Mouse (Mus musculus): Measurements from ENCODE around the gene Plau. TPM values are rescaled to one million over a fixed set of nuclear protein-coding genes. Genes with fewer than 3 reads are reported as not detected.

Plau gene
- polyA plus RNA-seq, 1 experiment from 2014 or later = 0.83 TPM

GRCm38 (mm10) chr14:20811779-20812406, 24.6 kb upstream of the Plau start:
- no peak overlapping the region for H3K4me2 ChIP-seq (ENCODE audit: low read depth, low read length)
- 65% methylated on average over 7 of the region's 7 CpGs for WGBS (ENCODE audit: insufficient replicate concordance)
- no peak for TF ChIP-seq EP300 (IDR thresholded peaks at IDR 0.05; ENCODE audit: low read depth)
- no peak for TF ChIP-seq CTCF (IDR thresholded peaks at IDR 0.05; ENCODE audit: low read depth)

GRCm38 (mm10) chr14:20815448-20815847, 21.0 kb upstream of the Plau start:
- WGBS (ENCODE audit: insufficient replicate concordance) = 74% methylated on average over 3 of the region's 3 CpGs

More at GRCm38 (mm10) chr14:20811779-20812406, 24.6 kb upstream of the Plau start:
- no peaks in the 10 kb centered on the region for H3K36me3 ChIP-seq (replicated peaks; ENCODE audit: insufficient read depth, low read length)
- H3K4me3 ChIP-seq (ENCODE audit: low read depth, low read length) = no peak overlapping the region
- H3K4me1 ChIP-seq (ENCODE audit: insufficient read depth) = no peaks in the 10 kb centered on the region
- H3K27me3 ChIP-seq (ENCODE audit: insufficient read depth, low read length) = no peaks in the 10 kb centered on the region
- H3K9ac ChIP-seq (replicated peaks) = no peak overlapping the region
- no peaks in the 10 kb centered on the region for H3K9me3 ChIP-seq (ENCODE audit: low read length)
- ATAC-seq (no peak), DNase-seq (no peak)
- no peak overlapping the region for H3K27ac ChIP-seq (ENCODE audit: low read depth)

GRCm38 (mm10) chr14:20824517-20824916, 11.9 kb upstream of the Plau start:
- Histone ChIP-seq H3K9me3 (ENCODE audit: low read length) (no peaks in the 10 kb centered on the region), H3K9ac (replicated peaks) (no peak overlapping the region)
- 88% methylated on average over 1 of the region's 1 CpGs for WGBS (ENCODE audit: insufficient replicate concordance)

More at GRCm38 (mm10) chr14:20815448-20815847, 21.0 kb upstream of the Plau start:
- Histone ChIP-seq H3K36me3 (replicated peaks; ENCODE audit: insufficient read depth, low read length) (no peaks in the 10 kb centered on the region), H3K27me3 (ENCODE audit: insufficient read depth, low read length) (no peaks in the 10 kb centered on the region), H3K4me1 (ENCODE audit: insufficient read depth) (no peaks in the 10 kb centered on the region), H3K27ac (ENCODE audit: low read depth) (no peak overlapping the region), H3K4me3 (ENCODE audit: low read depth, low read length) (no peak overlapping the region), H3K4me2 (ENCODE audit: low read depth, low read length) (no peak overlapping the region), H3K9ac (replicated peaks) (no peak overlapping the region), H3K9me3 (ENCODE audit: low read length) (no peaks in the 10 kb centered on the region)
- ATAC-seq (no peak), DNase-seq (no peak)
- TF ChIP-seq EP300 (IDR thresholded peaks at IDR 0.05; ENCODE audit: low read depth) = no peak
- TF ChIP-seq CTCF (IDR thresholded peaks at IDR 0.05; ENCODE audit: low read depth) = no peak

GRCm38 (mm10) chr14:20825516-20825915, 10.9 kb upstream of the Plau start:
- TF ChIP-seq EP300 (IDR thresholded peaks at IDR 0.05; ENCODE audit: low read depth) (no peak), CTCF (IDR thresholded peaks at IDR 0.05; ENCODE audit: low read depth) (no peak)
- WGBS (ENCODE audit: insufficient replicate concordance) = 80% methylated on average over 2 of the region's 2 CpGs
- no peaks in the 10 kb centered on the region for H3K4me1 ChIP-seq (ENCODE audit: insufficient read depth)
- H3K4me2 ChIP-seq (ENCODE audit: low read depth, low read length) = no peak overlapping the region
- DNase-seq = no peak
- ATAC-seq = no peak
- no peaks in the 10 kb centered on the region for H3K36me3 ChIP-seq (replicated peaks; ENCODE audit: insufficient read depth, low read length)
- no peaks in the 10 kb centered on the region for H3K9me3 ChIP-seq (ENCODE audit: low read length)
- no peak overlapping the region for H3K9ac ChIP-seq (replicated peaks)
- no peaks in the 10 kb centered on the region for H3K27me3 ChIP-seq (ENCODE audit: insufficient read depth, low read length)
- H3K4me3 ChIP-seq (ENCODE audit: low read depth, low read length) = no peak overlapping the region
- H3K27ac ChIP-seq (ENCODE audit: low read depth) = no peak overlapping the region

More at GRCm38 (mm10) chr14:20824517-20824916, 11.9 kb upstream of the Plau start:
- Histone ChIP-seq H3K4me1 (ENCODE audit: insufficient read depth) (no peaks in the 10 kb centered on the region), H3K27ac (ENCODE audit: low read depth) (no peak overlapping the region), H3K27me3 (ENCODE audit: insufficient read depth, low read length) (no peaks in the 10 kb centered on the region), H3K36me3 (replicated peaks; ENCODE audit: insufficient read depth, low read length) (no peaks in the 10 kb centered on the region), H3K4me2 (ENCODE audit: low read depth, low read length) (no peak overlapping the region), H3K4me3 (ENCODE audit: low read depth, low read length) (no peak overlapping the region)
- ATAC-seq (no peak), DNase-seq (no peak)
- TF ChIP-seq EP300 (IDR thresholded peaks at IDR 0.05; ENCODE audit: low read depth) = no peak
- TF ChIP-seq CTCF (IDR thresholded peaks at IDR 0.05; ENCODE audit: low read depth) = no peak

- Histone ChIP-seq H3K36me3 (replicated peaks; ENCODE audit: insufficient read depth, low read length) (no peaks in the 10 kb centered on the region), H3K27me3 (ENCODE audit: insufficient read depth, low read length) (no peaks in the 10 kb centered on the region), H3K9ac (replicated peaks) (no peak overlapping the region), H3K27ac (ENCODE audit: low read depth) (no peak overlapping the region), H3K4me2 (ENCODE audit: low read depth, low read length) (no peak overlapping the region), H3K9me3 (ENCODE audit: low read length) (no peaks in the 10 kb centered on the region), H3K4me3 (ENCODE audit: low read depth, low read length) (no peak overlapping the region), H3K4me1 (ENCODE audit: insufficient read depth) (no peaks in the 10 kb centered on the region)
- DNase-seq (no peak), ATAC-seq (no peak)
- 77% methylated on average over 8 of the region's 8 CpGs for WGBS (ENCODE audit: insufficient replicate concordance)
- no peak for TF ChIP-seq EP300 (IDR thresholded peaks at IDR 0.05; ENCODE audit: low read depth)
- TF ChIP-seq CTCF (IDR thresholded peaks at IDR 0.05; ENCODE audit: low read depth) = no peak
Observed at GRCm38 (mm10) chr14:20827061-20827460, 9.4 kb upstream of the Plau start.

GRCm38 (mm10) chr14:20827491-20827890, 9.0 kb upstream of the Plau start:
- TF ChIP-seq CTCF (IDR thresholded peaks at IDR 0.05; ENCODE audit: low read depth) = no peak
- no peak for TF ChIP-seq EP300 (IDR thresholded peaks at IDR 0.05; ENCODE audit: low read depth)
- Histone ChIP-seq H3K9me3 (ENCODE audit: low read length) (no peaks in the 10 kb centered on the region), H3K9ac (replicated peaks) (no peak overlapping the region), H3K27ac (ENCODE audit: low read depth) (no peak overlapping the region), H3K36me3 (replicated peaks; ENCODE audit: insufficient read depth, low read length) (no peaks in the 10 kb centered on the region), H3K4me3 (ENCODE audit: low read depth, low read length) (no peak overlapping the region), H3K4me1 (ENCODE audit: insufficient read depth) (no peaks in the 10 kb centered on the region), H3K27me3 (ENCODE audit: insufficient read depth, low read length) (no peaks in the 10 kb centered on the region), H3K4me2 (ENCODE audit: low read depth, low read length) (no peak overlapping the region)
- no peak for DNase-seq
- ATAC-seq = no peak
- 73% methylated on average over 5 of the region's 5 CpGs for WGBS (ENCODE audit: insufficient replicate concordance)
